Mouse (Mus musculus): ENCODE data around the gene Cd1d1.

Gene Cd1d1

DNA sequence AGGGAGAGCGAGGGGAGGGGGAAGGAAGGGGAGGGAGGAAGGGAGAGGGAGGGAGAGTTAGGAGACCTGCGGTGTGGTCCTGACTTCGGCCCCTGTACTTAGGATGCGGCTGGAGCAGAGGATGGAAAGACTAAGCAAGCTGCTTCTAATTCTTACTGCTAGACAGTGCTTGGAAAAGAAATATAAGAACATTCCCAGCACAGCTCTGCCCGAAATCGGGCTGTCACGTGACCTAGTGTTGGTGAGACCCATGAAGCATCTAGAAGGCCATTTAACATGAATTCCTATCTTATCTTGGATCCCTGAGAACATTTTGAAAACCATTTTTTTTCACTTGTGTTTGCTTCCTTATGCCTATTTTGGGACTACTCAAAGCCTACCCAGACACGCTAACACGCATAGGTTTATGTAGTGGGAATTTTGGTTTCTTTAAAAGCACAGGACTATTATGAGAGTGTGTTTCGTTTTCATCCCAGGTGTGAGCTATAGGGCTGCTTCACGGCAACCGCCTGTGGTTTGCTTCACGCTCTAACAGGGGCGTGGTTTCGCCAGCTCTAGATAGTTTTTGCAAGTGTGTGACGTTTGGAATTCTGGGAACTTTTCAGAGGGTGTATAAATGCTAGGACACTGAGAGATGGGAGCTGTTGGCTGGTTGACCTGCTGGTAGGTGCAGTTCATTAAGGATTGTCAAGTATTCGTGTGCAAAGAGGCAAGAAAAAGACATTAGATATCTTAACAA is 38.4 kb downstream of the Cd1d1 start:
- DNase-seq = no peak

DNA sequence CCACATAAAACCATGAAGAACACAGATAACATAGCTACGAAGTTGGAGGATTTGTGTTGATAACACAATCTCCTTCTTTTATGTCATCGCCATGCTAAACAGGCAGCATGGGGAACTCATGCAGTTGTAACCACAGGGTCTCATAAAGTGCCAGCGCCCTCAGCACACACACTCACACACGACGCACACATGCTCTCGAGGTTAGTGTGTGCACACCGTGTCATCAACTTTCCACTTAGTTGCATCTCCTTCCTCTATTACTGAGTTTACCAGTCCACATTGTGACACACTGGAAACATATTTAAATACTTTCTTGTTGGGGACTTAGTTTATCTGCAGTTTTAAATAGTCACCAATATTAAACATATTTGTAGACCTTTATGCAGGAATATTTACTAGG is 40.2 kb downstream of the Cd1d1 start:
- DNase-seq = no peak

DNA sequence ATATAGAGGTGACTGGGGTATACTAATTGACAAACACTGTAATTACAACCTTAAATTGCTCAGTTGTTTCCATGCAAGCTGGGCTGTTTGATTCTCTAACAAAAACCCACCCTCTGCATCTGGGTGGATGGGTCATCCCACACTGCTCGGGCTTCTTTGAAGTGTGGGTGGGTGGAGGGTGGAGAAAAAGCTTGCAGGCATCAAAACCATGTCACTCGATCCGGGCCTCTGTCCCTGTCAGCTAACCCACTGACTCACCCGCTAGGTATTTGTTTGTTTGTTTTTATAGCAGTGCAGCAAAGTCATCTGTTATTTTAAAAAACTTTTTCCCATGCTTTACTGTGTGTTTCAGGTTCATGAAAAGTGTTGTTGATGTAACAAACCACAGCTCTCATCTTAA is 43.9 kb downstream of the Cd1d1 start:
- no peak for DNase-seq

DNA sequence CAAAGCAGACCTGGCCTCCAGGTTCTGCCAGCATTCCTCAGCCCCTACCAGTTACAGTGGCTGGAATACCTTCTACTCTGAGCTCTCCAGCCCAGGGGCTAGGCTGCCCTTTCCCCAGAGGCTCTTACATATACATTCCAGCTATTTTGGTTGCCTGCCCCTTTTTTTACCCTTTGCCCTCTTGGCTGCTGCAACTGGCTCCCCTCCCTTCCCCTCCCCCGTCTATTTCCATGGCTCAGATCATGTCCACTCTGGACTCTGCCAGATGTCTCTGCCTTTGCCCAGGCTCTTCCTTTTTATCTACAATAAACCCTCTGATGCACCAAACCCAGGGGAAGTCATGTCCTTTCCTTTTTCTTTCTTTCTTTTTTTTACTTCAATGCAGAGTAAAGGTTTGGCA is 44.7 kb downstream of the Cd1d1 start:
- DNase-seq = no peak

DNA sequence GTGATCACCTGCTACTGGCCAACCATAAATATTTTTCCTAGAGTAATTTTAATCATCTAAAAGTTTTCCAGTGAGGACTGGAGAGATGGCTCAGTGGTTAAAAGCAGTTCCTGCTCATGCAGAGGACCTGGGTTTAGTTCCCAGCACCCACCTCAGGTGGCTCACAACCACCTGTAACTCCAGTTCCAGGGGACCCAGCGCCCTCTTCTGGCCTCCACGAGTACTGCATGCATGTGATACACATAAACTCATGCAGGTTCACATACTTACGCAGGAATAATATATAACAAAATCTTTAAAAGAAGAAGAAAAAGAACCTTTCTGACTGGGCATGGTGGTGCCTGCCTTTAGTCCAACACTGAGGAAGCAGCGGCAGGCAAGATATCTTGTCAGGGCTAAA is 45.4 kb downstream of the Cd1d1 start:
- no peak for DNase-seq

DNA sequence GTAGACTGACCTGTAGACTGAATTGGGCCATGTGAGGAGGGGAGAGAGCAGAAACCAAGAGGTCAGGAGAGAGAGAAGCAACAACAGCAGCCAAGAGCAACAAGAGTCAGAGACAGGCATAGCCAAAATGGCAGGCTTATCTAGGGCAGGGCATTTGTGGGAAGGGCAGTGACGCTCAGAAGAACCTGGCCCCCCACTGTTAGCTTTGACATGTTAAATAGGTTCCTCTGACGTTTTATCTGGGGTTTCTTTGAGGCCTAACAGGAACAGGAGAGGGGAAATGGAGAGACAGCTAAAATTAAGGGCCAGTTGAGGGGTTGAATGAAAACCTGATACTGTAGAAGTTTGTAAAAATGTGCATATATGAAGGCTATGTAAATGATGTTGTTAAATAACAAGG is 48.6 kb downstream of the Cd1d1 start:
- DNase-seq = no peak
